15 mouse cellular contexts compared by ENCODE assay signal in genomic region chr1:74009495-74009894, GRCm38 (mm10).
DNase-seq lines count a peak whose midpoint lies in the region; ATAC-seq and TF ChIP-seq lines count a peak whose summit lies in the region.
"Had no signal": no experiment of that assay in that cellular context is flagged by ENCODE, and none has a peak within 500 bp of the region (broad histone marks: within the 10 kb centered on the region; RNA-seq: fewer than 3 reads in every experiment).

No protein-coding gene starts in this region.

- no peak for TF ChIP-seq CTCF in kidney, postnatal 0 days (IDR thresholded peaks at IDR 0.05; ENCODE audit: low read depth)
- TF ChIP-seq CTCF in testis, adult 2 months (IDR thresholded peaks at IDR 0.05; ENCODE audit: control insufficient read depth, insufficient read depth, insufficient replicate concordance, low read depth, low read length): no peak

- H3K36me3 ChIP-seq in heart, embryonic 12.5 days: peaks cover 33% of the 10 kb centered on the region
- peaks cover 2% of the 10 kb centered on the region; the same call in 1 of the 2 replicates for H3K36me3 ChIP-seq in kidney, postnatal 0 days (ENCODE audit: insufficient read depth, low read length)
- no peaks in the 10 kb centered on the region for H3K36me3 ChIP-seq in testis, adult 2 months (ENCODE audit: control insufficient read depth, insufficient read depth, low read length)
- H3K36me3 ChIP-seq: midbrain, embryonic 12.5 days; neural tube, embryonic 15.5 days had no signal

- no peak overlapping the region for H3K4me3 ChIP-seq in heart, embryonic 12.5 days
- H3K4me3 ChIP-seq in kidney, postnatal 0 days (replicated peaks; ENCODE audit: low read depth, low read length): no peak overlapping the region
- no peak overlapping the region for H3K4me3 ChIP-seq in testis, adult 2 months (ENCODE audit: control insufficient read depth, low read depth, low read length)
- H3K4me3 ChIP-seq: left cerebral cortex, adult 2 months; limb, embryonic 15.5 days; midbrain, embryonic 12.5 days; neural tube, embryonic 15.5 days had no signal

- no peaks in the 10 kb centered on the region for H3K27me3 ChIP-seq in heart, embryonic 12.5 days (replicated peaks)
- H3K27me3 ChIP-seq in kidney, postnatal 0 days (ENCODE audit: insufficient read depth, low read length): no peaks in the 10 kb centered on the region
- no peaks in the 10 kb centered on the region for H3K27me3 ChIP-seq in testis, adult 2 months (ENCODE audit: control insufficient read depth, insufficient read depth, low read length)
- H3K27me3 ChIP-seq: limb, embryonic 15.5 days; midbrain, embryonic 12.5 days; neural tube, embryonic 15.5 days had no signal

- peaks cover 83% of the 10 kb centered on the region for H3K4me1 ChIP-seq in heart, embryonic 12.5 days (replicated peaks)
- H3K4me1 ChIP-seq in kidney, postnatal 0 days (replicated peaks; ENCODE audit: insufficient read depth, low read length): peaks cover 63% of the 10 kb centered on the region
- H3K4me1 ChIP-seq in testis, adult 2 months (ENCODE audit: control insufficient read depth, insufficient read depth, low read length): peaks cover 9% of the 10 kb centered on the region
- H3K4me1 ChIP-seq: midbrain, embryonic 12.5 days had no signal

- peak overlapping the region; percentile 67; the same call in 1 of the 2 replicates for H3K9ac ChIP-seq in heart, embryonic 12.5 days
- H3K9ac ChIP-seq in kidney, postnatal 0 days (ENCODE audit: low read depth, low read length): no peak overlapping the region
- H3K9ac ChIP-seq: forebrain, postnatal 0 days; limb, embryonic 15.5 days; midbrain, embryonic 12.5 days; neural tube, embryonic 15.5 days had no signal

- intact Hi-C loops in left cerebral cortex, postnatal 4 days (cut with DNase I): no loop called here

- H3K9me3 ChIP-seq in heart, embryonic 12.5 days (replicated peaks): peaks cover 5% of the 10 kb centered on the region
- H3K9me3 ChIP-seq in kidney, postnatal 0 days (replicated peaks; ENCODE audit: low read length): no peaks in the 10 kb centered on the region
- H3K9me3 ChIP-seq: limb, embryonic 15.5 days; neural tube, embryonic 15.5 days had no signal

- no peak for DNase-seq in heart, adult 9 months (ENCODE audit: low spot score in 2 of 2)
- no peak for DNase-seq in kidney, postnatal 0 days (ENCODE audit: low spot score)
- DNase-seq in kidney, postnatal 10 days: no peak
- DNase-seq in testis, postnatal 14 days (ENCODE audit: low spot score): no peak
- no peak for DNase-seq in left cerebral cortex, postnatal 4 days
- DNase-seq: cerebellum, postnatal 14 days; forebrain, postnatal 0 days had no signal

- TF ChIP-seq POLR2A in testis, adult 2 months (IDR thresholded peaks at IDR 0.05; ENCODE audit: control insufficient read depth, low read depth, low read length): no peak

- peak overlapping the region; percentile 100 for H3K27ac ChIP-seq in heart, embryonic 12.5 days (ENCODE audit: poor library complexity, severe bottlenecking)
- H3K27ac ChIP-seq in kidney, postnatal 0 days: peak overlapping the region; percentile 91
- peak overlapping the region; percentile 83 for H3K27ac ChIP-seq in testis, adult 2 months (ENCODE audit: control insufficient read depth, insufficient read depth, low read depth, low read length)
- H3K27ac ChIP-seq: left cerebral cortex, adult 2 months; macrophage; midbrain, embryonic 12.5 days; neural tube, embryonic 15.5 days had no signal

- peak overlapping the region; percentile 54; the same call in 1 of the 2 replicates for H3K4me2 ChIP-seq in heart, embryonic 12.5 days
- no peak overlapping the region for H3K4me2 ChIP-seq in kidney, postnatal 0 days (ENCODE audit: low read length)
- H3K4me2 ChIP-seq: limb, embryonic 15.5 days; midbrain, embryonic 12.5 days; neural tube, embryonic 15.5 days had no signal

- 83% methylated on average over 3 of the region's 3 CpGs for WGBS in heart, embryonic 12.5 days
- 85% methylated on average over 3 of the region's 3 CpGs for WGBS in kidney, postnatal 0 days

- ATAC-seq in heart, embryonic 12.5 days (ENCODE audit: insufficient number of reproducible peaks, low FRiP score): no peak
- no peak for ATAC-seq in kidney, postnatal 0 days (replicated peaks; ENCODE audit: low FRiP score, low read depth)
- ATAC-seq: forebrain, postnatal 0 days; inflammation-experienced regulatory T-cells, adult 6 months had no signal
